Mouse (Mus musculus) hindbrain, embryonic 15.5 days (tissue): ENCODE results near the gene Slc6a3. TPM values are rescaled to one million over a fixed set of nuclear protein-coding genes. Genes with fewer than 3 reads are reported as not detected.

Experiments used
- ATAC-seq: fragments of 200-750 bp; cut with Nextera tagmentation; 2 replicates; pipeline ENCODE4 v1.8.0; 2017; ENCODE audit warnings: low read depth, moderate number of reproducible peaks, moderate TSS enrichment; ENCODE audit not compliant: low FRiP score
- H3K27ac ChIP-seq: fragments of 300-500 bp; sonication (generic); replicated peaks from 2 replicates; pipeline ENCODE4 v1.5.1; 2015; ENCODE audit warnings: mild to moderate bottlenecking, inconsistent platforms
- H3K27me3 ChIP-seq: fragments of 300-500 bp; sonication (generic); 2 replicates; pipeline ENCODE4 v1.6.1; 2015; ENCODE audit warnings: control low read depth, inconsistent platforms
- H3K36me3 ChIP-seq: fragments of 300-500 bp; sonication (generic); 2 replicates; pipeline ENCODE4 v1.6.1; 2015; ENCODE audit warnings: control low read depth, inconsistent platforms
- H3K4me1 ChIP-seq: fragments of 300-500 bp; sonication (generic); replicated peaks from 2 replicates; pipeline ENCODE4 v1.6.1; 2015; ENCODE audit warnings: control low read depth, inconsistent platforms
- H3K4me2 ChIP-seq: fragments of 300-500 bp; sonication (generic); 2 replicates; pipeline ENCODE4 v1.6.1; 2015; ENCODE audit warnings: moderate library complexity, mild to moderate bottlenecking, inconsistent platforms
- H3K4me3 ChIP-seq: fragments of 300-500 bp; sonication (generic); 2 replicates; pipeline ENCODE4 v1.5.1; 2015; ENCODE audit warnings: mild to moderate bottlenecking, inconsistent platforms
- H3K9ac ChIP-seq: fragments of 300-500 bp; sonication (generic); 2 replicates; pipeline ENCODE4 v1.6.1; 2015; ENCODE audit warnings: inconsistent platforms
- H3K9me3 ChIP-seq: fragments of 300-500 bp; sonication (generic); 2 replicates; pipeline ENCODE4 v1.6.1; 2016; ENCODE audit warnings: control low read depth, inconsistent platforms
- WGBS: fragments of 180-500 bp; shearing (Covaris S2); methylation state at CpG from one replicate; pipeline ENCODE4 v1.1.7; 2015; 5-methylcytosine and 5-hydroxymethylcytosine counted together
- polyA plus RNA-seq: library from polyadenylated mRNA; unstranded; fragments of >200 nt; fragmentation: Nextera tagmentation; extraction: Ambion mirVana; gene quantifications from 2 replicates; pipeline ENCODE4 v1.2.1, GENCODE M21; 2015

Slc6a3 gene
- polyA plus RNA-seq, 1 experiment from 2014 or later, result 0.23 TPM

DNA sequence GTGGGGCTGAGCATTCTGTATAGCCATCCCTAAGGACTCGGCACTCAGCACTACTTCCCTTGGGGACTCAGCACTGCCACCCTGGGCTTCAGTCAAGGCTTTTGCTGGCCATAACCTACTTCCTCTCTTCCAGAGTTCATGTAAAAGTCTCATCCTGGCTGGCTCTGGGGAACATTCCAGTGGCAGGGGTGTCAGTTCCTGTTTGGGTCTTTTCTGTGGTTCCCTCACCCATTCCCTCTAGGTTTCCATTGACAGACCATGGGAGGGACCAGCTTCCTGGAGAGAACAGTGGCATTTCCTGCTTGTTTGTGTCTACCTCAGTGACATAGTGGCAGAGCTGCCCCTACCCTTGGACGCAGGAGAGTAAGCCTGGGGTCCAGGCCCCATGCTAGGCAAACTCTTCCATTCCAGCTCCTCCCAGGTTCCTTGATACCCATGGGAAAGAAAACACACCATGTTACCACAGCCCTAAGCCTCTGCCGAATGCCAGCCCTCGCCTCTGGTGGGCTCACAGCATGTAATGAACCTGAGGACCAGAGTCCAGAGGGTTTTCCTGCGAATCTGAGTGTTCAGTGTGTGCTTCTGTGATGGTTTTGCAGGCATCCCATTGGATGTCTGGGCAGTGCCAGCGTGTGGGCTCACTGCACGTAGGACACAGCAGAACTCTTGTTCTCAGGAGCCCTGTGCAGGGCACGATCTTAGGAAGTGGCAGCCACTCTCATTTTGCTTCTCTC, 27.6 kb upstream of the Slc6a3 start:
- no peak overlapping the region for H3K27ac ChIP-seq
- peaks cover 34% of the 10 kb centered on the region for H3K36me3 ChIP-seq
- H3K27me3 ChIP-seq, result no peaks in the 10 kb centered on the region
- no peak overlapping the region for H3K4me2 ChIP-seq
- H3K9ac ChIP-seq, result no peak overlapping the region
- WGBS, result 89% methylated on average over 8 of the region's 8 CpGs
- H3K4me3 ChIP-seq, result no peak overlapping the region
- H3K9me3 ChIP-seq, result no peaks in the 10 kb centered on the region
- H3K4me1 ChIP-seq, result no peaks in the 10 kb centered on the region
- ATAC-seq, result no peak

DNA sequence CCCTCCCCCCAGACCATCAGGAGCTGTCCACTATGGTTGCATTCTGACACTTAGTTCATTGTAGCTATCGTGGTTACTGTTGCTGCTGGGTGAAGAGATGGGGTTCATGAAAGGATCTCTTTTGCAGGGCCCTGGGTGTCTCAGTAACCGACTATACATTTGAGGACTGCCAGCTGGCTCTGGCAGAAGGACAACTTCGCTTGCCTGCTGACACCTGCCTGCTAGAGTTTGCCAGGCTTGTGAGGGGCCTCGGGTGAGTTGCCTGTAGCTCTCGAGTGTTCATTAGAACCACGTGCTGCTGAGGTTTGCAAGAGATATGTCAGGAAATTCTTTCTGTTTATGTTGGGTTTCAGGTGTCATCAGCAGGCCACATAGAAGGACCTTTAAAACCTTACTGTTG, 26.7 kb upstream of the Slc6a3 start:
- no peaks in the 10 kb centered on the region for H3K27me3 ChIP-seq
- no peak overlapping the region for H3K9ac ChIP-seq
- H3K4me3 ChIP-seq, result no peak overlapping the region
- no peaks in the 10 kb centered on the region for H3K4me1 ChIP-seq
- peaks cover 43% of the 10 kb centered on the region for H3K36me3 ChIP-seq
- ATAC-seq, result no peak
- no peaks in the 10 kb centered on the region for H3K9me3 ChIP-seq
- no peak overlapping the region for H3K27ac ChIP-seq
- 73% methylated on average over 6 of the region's 6 CpGs for WGBS
- no peak overlapping the region for H3K4me2 ChIP-seq

DNA sequence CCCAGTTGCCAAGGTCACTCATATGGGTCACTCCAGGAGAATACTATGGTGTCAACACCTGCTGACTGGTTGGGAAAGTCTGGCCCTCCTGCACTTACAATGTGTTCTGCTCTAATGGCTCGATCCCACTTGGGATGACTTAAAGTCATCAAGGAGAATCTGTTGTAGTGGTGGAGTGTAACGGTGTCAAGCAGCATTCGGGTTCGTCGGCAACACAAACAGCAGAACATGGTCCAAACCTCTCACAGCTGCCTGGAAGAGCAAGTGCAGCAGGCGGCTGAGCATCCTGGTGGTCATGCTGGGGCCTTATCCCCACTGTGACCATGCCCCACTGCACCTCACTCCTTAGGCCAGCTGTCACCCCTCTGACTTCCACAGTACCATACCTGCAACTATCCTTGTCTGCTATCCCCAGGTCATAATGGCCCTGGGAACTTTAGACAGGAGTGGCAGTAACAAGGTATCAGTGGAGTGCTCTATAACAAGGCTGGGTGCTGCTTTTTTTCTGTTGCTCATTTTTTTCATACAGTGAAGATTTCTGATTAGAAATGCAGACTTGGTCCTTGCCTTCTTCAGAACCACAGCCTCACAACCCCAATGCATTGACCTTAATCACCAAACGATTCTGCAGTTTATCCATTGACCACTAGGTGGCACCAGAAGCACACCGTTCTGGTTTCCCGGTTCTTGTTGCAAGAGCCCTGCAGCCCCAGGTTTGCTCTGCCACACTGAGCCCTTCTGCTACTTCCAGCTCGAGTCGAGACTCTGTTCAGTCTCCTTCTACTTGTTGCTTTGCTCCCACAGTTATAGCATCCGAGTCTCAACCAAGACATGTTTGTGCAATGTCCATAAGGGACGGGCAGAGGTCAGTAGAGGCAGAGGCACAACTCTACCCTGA, 23.5 kb upstream of the Slc6a3 start:
- WGBS, result 60% methylated on average over 13 of the region's 13 CpGs
- Histone ChIP-seq H3K4me2 (no peak overlapping the region), H3K4me3 (no peak overlapping the region), H3K27ac (no peak overlapping the region), H3K36me3 (peaks cover 55% of the 10 kb centered on the region), H3K9ac (no peak overlapping the region), H3K9me3 (no peaks in the 10 kb centered on the region), H3K27me3 (no peaks in the 10 kb centered on the region), H3K4me1 (no peaks in the 10 kb centered on the region)
- ATAC-seq, result peak; percentile 78

DNA sequence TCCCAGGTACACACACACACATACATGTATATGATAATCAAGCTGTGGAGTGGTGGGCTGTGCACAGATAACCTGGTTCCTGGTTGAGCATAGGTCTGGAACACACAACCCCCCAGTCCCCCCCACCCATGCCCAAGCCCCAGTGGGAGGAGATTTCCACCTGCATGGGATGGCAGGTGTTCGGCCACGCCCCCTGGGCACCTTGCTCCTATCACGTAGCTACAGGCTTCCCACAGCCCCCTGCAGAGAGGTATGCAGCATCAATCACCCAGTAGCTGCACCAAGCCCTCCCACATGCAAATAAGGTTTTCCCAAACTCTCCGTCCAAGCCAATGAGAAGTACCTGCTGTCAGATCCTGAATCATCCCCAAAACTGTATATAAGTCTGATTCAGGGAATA, 19.7 kb upstream of the Slc6a3 start:
- H3K9ac ChIP-seq, result no peak overlapping the region
- WGBS, result 75% methylated on average over 4 of the region's 4 CpGs
- H3K27ac ChIP-seq, result no peak overlapping the region
- H3K4me3 ChIP-seq, result no peak overlapping the region
- no peaks in the 10 kb centered on the region for H3K27me3 ChIP-seq
- no peak overlapping the region for H3K4me2 ChIP-seq
- no peak for ATAC-seq
- peaks cover 40% of the 10 kb centered on the region for H3K36me3 ChIP-seq
- H3K4me1 ChIP-seq, result no peaks in the 10 kb centered on the region
- H3K9me3 ChIP-seq, result no peaks in the 10 kb centered on the region

DNA sequence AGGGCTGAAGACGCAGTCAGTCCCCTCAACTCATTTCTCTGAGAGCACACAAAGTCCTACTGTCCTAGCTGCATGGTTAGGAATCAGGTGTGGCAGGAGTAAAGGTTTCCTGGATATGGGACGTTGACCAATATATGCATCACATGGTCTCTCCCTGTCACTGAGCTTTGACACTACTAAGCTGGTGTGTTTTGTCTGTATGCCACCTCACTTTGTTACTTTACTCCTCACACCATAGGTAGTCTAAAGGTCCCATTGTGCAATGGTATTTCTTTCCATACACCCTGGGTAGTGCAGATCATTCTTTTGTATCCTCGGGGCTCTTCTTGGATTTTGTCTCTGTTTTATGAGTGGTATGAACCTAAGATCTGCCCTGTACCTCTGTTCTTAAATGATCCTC, 2.8 kb upstream of the Slc6a3 start:
- H3K27ac ChIP-seq, result no peak overlapping the region
- ATAC-seq, result no peak
- no peak overlapping the region for H3K4me3 ChIP-seq
- H3K36me3 ChIP-seq, result no peaks in the 10 kb centered on the region
- H3K4me1 ChIP-seq, result peaks cover 11% of the 10 kb centered on the region
- peaks cover 45% of the 10 kb centered on the region for H3K27me3 ChIP-seq
- no peaks in the 10 kb centered on the region for H3K9me3 ChIP-seq
- H3K4me2 ChIP-seq, result no peak overlapping the region
- WGBS, result 93% methylated on average over 3 of the region's 3 CpGs
- H3K9ac ChIP-seq, result no peak overlapping the region

DNA sequence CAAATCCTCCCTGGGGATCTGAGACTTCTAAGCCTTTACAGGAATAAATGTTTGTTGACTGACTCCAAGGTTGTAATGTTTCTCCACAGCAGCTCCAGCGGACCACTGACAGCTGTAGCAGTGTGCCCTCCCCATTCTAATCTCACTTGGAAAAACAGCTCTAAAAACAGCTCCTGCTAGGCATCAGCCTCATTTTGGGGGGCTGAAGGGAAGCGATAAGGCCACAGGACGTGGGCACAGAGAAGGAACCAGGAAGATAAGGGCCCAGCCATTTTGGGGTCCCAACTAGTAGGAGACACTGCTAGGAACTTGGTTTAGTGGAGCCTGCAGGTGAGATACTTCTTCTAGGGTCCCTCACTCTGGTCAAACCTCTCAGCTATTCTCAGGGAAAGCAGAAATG, 1.3 kb upstream of the Slc6a3 start:
- peaks cover 11% of the 10 kb centered on the region for H3K4me1 ChIP-seq
- no peaks in the 10 kb centered on the region for H3K36me3 ChIP-seq
- peaks cover 45% of the 10 kb centered on the region for H3K27me3 ChIP-seq
- ATAC-seq, result no peak
- no peak overlapping the region for H3K27ac ChIP-seq
- no peaks in the 10 kb centered on the region for H3K9me3 ChIP-seq
- no peak overlapping the region for H3K9ac ChIP-seq
- no peak overlapping the region for H3K4me2 ChIP-seq
- WGBS, result 67% methylated on average over 3 of the region's 3 CpGs
- H3K4me3 ChIP-seq, result no peak overlapping the region

DNA sequence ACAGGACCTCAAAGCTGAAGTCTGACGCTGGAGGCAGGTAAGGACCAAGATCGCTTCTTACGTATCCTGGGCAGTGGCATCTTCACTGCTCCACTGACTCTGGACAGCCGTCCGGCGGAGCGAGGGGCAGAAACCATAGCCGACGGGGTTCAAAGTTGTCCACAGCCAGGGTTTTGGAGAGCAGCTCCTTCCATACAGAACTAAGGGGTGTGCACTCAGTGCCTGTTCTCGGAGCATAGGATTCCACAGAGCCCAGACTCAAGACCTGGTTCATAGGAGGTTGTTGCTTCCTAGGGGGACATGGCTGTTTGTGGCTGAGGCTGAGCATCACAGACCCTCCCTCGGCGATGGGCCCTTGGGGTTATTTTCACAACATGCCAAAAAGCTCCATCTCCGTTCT, 277 bp downstream of the Slc6a3 start:
- Histone ChIP-seq H3K4me2 (peak overlapping the region; percentile 92), H3K9ac (peak overlapping the region; percentile 46), H3K9me3 (no peaks in the 10 kb centered on the region), H3K27ac (no peak overlapping the region), H3K36me3 (no peaks in the 10 kb centered on the region), H3K27me3 (peaks cover 45% of the 10 kb centered on the region), H3K4me1 (peaks cover 11% of the 10 kb centered on the region), H3K4me3 (peak overlapping the region; percentile 45)
- ATAC-seq, result no peak; the same call in 1 of the 2 replicates
- WGBS, result 20% methylated on average over 13 of the region's 13 CpGs

DNA sequence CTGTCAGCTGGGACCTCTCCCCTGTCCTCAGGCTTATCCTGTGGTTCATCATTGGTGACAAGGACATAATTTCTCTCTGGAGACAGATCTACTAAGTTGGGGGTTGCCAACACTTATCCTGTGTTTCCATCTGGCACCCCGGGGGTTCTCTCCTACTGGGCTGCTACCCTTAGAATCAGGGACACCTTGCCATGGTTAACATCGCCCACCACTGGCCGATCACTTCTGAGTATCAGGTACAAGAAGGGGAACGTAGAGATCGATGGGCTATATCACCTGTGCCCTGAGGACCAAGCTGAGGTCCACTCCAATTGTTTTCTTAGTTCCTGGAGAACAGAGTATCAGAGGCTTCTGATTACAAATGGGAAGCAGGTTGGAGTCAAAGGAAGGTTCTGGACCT, 27.7 kb downstream of the Slc6a3 start:
- Histone ChIP-seq H3K4me2 (no peak overlapping the region), H3K4me3 (no peak overlapping the region), H3K4me1 (no peaks in the 10 kb centered on the region), H3K27me3 (no peaks in the 10 kb centered on the region), H3K27ac (no peak overlapping the region), H3K9me3 (no peaks in the 10 kb centered on the region), H3K36me3 (no peaks in the 10 kb centered on the region), H3K9ac (no peak overlapping the region)
- WGBS, result 92% methylated on average over 5 of the region's 5 CpGs
- ATAC-seq, result no peak

DNA sequence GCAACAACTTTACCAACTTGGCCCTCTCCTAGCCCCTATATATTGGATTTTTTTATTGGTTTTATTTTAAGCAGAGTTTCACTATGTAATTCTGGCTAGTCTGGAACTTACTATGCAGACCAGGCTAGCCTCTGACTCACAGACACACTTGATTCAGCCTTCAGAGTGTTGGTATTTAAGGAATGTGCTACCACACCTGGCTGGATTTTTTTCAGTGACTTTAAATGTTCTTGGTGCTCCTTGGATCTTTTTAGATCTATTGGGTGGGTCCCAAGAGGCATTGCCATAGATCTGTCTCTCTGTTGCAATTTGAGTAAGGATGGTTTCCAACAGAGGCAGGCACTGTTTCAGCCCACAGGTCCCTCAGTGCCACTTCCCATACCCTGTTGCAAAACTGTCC, 38.5 kb downstream of the Slc6a3 start:
- H3K9ac ChIP-seq, result no peak overlapping the region
- no peaks in the 10 kb centered on the region for H3K9me3 ChIP-seq
- no peak overlapping the region for H3K4me3 ChIP-seq
- no peak for ATAC-seq
- H3K4me2 ChIP-seq, result no peak overlapping the region
- H3K4me1 ChIP-seq, result no peaks in the 10 kb centered on the region
- H3K36me3 ChIP-seq, result no peaks in the 10 kb centered on the region
- H3K27me3 ChIP-seq, result no peaks in the 10 kb centered on the region
- no peak overlapping the region for H3K27ac ChIP-seq

DNA sequence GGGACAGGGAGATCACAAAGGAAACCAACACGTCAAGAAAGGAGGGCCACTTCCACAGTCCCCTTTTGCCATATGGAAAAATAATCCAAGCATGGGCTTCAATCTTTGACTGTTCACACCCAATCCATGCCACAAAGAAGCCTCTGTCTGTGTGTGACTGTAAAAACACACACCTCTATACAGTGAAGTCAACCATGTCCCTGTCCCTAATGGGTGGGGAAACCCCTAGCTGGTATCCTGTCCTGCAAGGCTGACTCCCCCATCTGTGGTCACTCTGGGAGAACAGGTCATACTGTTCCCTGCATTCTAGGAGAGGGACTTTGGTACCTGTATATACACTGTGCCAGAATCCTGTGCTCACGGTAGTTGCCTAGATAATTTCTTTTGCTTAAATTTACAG, 40.7 kb downstream of the Slc6a3 start:
- 84% methylated on average over 2 of the region's 2 CpGs for WGBS
- H3K4me1 ChIP-seq, result no peaks in the 10 kb centered on the region
- no peak overlapping the region for H3K4me3 ChIP-seq
- H3K27ac ChIP-seq, result no peak overlapping the region
- no peak overlapping the region for H3K9ac ChIP-seq
- H3K36me3 ChIP-seq, result no peaks in the 10 kb centered on the region
- no peaks in the 10 kb centered on the region for H3K9me3 ChIP-seq
- no peaks in the 10 kb centered on the region for H3K27me3 ChIP-seq
- no peak overlapping the region for H3K4me2 ChIP-seq
- ATAC-seq, result no peak

DNA sequence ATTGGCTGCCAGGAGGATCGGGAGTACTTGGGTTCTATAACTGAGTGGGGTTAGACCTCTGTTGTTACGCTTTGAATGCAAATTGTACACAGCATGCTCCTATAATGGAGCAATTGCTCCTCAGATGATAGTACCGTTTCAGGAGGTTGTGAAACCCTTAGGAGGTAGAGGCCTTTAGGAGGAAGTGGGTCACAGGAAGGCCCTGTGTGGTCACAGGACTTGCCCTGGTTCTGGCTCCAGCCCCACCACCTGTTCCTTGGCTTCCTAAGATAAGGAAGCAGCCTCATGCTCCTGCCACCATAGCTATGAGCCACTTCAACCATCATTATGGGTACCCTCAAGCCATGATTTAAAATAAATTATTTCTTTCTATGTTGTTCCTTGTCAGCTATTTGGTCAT, 54.9 kb downstream of the Slc6a3 start:
- H3K9me3 ChIP-seq, result no peaks in the 10 kb centered on the region
- H3K9ac ChIP-seq, result no peak overlapping the region
- H3K4me2 ChIP-seq, result no peak overlapping the region
- no peak overlapping the region for H3K4me3 ChIP-seq
- ATAC-seq, result no peak
- H3K27me3 ChIP-seq, result 0 out of 2 replicates have a peak, but pooled peaks cover 1% of the 10 kb centered on the region
- 83% methylated on average over 3 of the region's 3 CpGs for WGBS
- H3K27ac ChIP-seq, result no peak overlapping the region
- no peaks in the 10 kb centered on the region for H3K36me3 ChIP-seq
- H3K4me1 ChIP-seq, result no peaks in the 10 kb centered on the region

DNA sequence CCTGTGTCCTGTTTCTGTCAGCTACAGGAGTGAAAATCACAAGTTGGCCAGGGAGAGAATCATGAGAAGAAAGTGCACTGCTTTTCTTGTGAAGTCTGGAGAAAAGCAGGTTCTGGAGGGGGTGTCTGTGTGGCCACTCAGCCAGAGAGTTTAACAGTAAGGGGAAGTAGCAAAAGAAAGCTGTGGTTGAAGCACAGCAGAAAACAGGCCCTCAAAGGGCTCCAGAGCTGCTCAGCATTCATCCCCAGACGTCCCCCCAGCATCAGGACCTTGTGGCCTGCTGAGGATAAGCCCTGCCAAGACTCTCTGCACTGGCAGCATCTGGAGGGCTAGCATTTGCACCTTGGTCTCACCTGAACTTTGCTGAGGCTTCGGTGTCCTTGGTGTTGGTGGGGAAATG, 56.0 kb downstream of the Slc6a3 start:
- H3K9ac ChIP-seq, result no peak overlapping the region
- no peak overlapping the region for H3K4me3 ChIP-seq
- WGBS, result 48% methylated on average over 2 of the region's 2 CpGs
- H3K9me3 ChIP-seq, result no peaks in the 10 kb centered on the region
- no peaks in the 10 kb centered on the region for H3K36me3 ChIP-seq
- H3K4me1 ChIP-seq, result no peaks in the 10 kb centered on the region
- H3K27me3 ChIP-seq, result peaks cover 3% of the 10 kb centered on the region; the same call in 1 of the 2 replicates
- H3K4me2 ChIP-seq, result no peak overlapping the region
- H3K27ac ChIP-seq, result no peak overlapping the region
- no peak for ATAC-seq
